ENCODE assay signal across 8 mouse cellular contexts in genomic region chr7:73617910-73618757, GRCm38 (mm10).
DNase-seq lines count a peak whose midpoint lies in the region; ATAC-seq and TF ChIP-seq lines count a peak whose summit lies in the region.

No protein-coding gene starts in this region.

- peak; percentile 95 for ATAC-seq in embryonic facial prominence, embryonic 13.5 days (ENCODE audit: insufficient number of reproducible peaks, insufficient read depth, low FRiP score, low TSS enrichment, low read depth)
- ATAC-seq in limb, embryonic 12.5 days (ENCODE audit: insufficient number of reproducible peaks, insufficient read depth, low FRiP score, low TSS enrichment, low read depth): peak; percentile 95
- ATAC-seq in midbrain, embryonic 14.5 days (ENCODE audit: low FRiP score, low TSS enrichment): peak; percentile 95

- peak overlapping the region; percentile 63 for H3K4me3 ChIP-seq in embryonic facial prominence, embryonic 13.5 days
- H3K4me3 ChIP-seq in heart, adult 2 months: peak overlapping the region; percentile 68
- peak overlapping the region; percentile 62 for H3K4me3 ChIP-seq in limb, embryonic 12.5 days (replicated peaks)
- peak overlapping the region; percentile 66 for H3K4me3 ChIP-seq in midbrain, embryonic 14.5 days (replicated peaks; ENCODE audit: low read depth, low read length)

- no peaks in the 10 kb centered on the region for H3K9me3 ChIP-seq in embryonic facial prominence, embryonic 13.5 days
- no peaks in the 10 kb centered on the region for H3K9me3 ChIP-seq in limb, embryonic 12.5 days
- H3K9me3 ChIP-seq in midbrain, embryonic 14.5 days (ENCODE audit: control insufficient read depth, low read length): no peaks in the 10 kb centered on the region

- H3K79me2 ChIP-seq in heart, adult 2 months (replicated peaks; ENCODE audit: control insufficient read depth, insufficient read depth, low read length): no peaks in the 10 kb centered on the region

- peak; percentile 84 for TF ChIP-seq CTCF in heart, adult 2 months (IDR thresholded peaks at IDR 0.05)

- TF ChIP-seq EP300 in heart, adult 2 months (IDR thresholded peaks at IDR 0.05; ENCODE audit: insufficient read depth, low read depth, low read length): peak; percentile 90

- intact Hi-C loops in heart, adult 2 months (cut with DNase I): loop anchor here (1.0 to 2.0 kb wide), 5 partner anchors 10 to 93 kb away; no protein-coding TSS in a partner anchor

- under 1% methylated on average over 80 of the region's 86 CpGs for WGBS in embryonic facial prominence, embryonic 13.5 days
- under 1% methylated on average over 83 of the region's 86 CpGs for WGBS in heart, adult 2 months
- under 1% methylated on average over 79 of the region's 86 CpGs for WGBS in limb, embryonic 12.5 days
- under 1% methylated on average over 86 of the region's 86 CpGs for WGBS in midbrain, embryonic 14.5 days

- peak overlapping the region; percentile 81 for H3K4me2 ChIP-seq in embryonic facial prominence, embryonic 13.5 days
- peak overlapping the region; percentile 78 for H3K4me2 ChIP-seq in limb, embryonic 12.5 days
- peak overlapping the region; percentile 88 for H3K4me2 ChIP-seq in midbrain, embryonic 14.5 days (ENCODE audit: low read length)

- H3K9ac ChIP-seq in embryonic facial prominence, embryonic 13.5 days: peak overlapping the region; percentile 97
- H3K9ac ChIP-seq in heart, adult 2 months (ENCODE audit: low read depth, low read length): peak overlapping the region; percentile 89
- H3K9ac ChIP-seq in limb, embryonic 12.5 days (replicated peaks): peak overlapping the region; percentile 94
- peak overlapping the region; percentile 96 for H3K9ac ChIP-seq in midbrain, embryonic 14.5 days (replicated peaks; ENCODE audit: low read length)

- H3K27ac ChIP-seq in embryonic facial prominence, embryonic 13.5 days: peak overlapping the region; percentile 100
- H3K27ac ChIP-seq in heart, adult 2 months: peak overlapping the region; percentile 99
- peak overlapping the region; percentile 99 for H3K27ac ChIP-seq in limb, embryonic 12.5 days
- peak overlapping the region; percentile 100 for H3K27ac ChIP-seq in midbrain, embryonic 14.5 days (replicated peaks; ENCODE audit: low read depth, low read length)

- H3K27me3 ChIP-seq in embryonic facial prominence, embryonic 13.5 days: no peaks in the 10 kb centered on the region
- H3K27me3 ChIP-seq in heart, adult 2 months (ENCODE audit: control insufficient read depth, insufficient read depth, low read length): no peaks in the 10 kb centered on the region
- no peaks in the 10 kb centered on the region for H3K27me3 ChIP-seq in limb, embryonic 12.5 days
- no peaks in the 10 kb centered on the region for H3K27me3 ChIP-seq in midbrain, embryonic 14.5 days (ENCODE audit: control insufficient read depth, insufficient read depth, low read length)

- H3K4me1 ChIP-seq in embryonic facial prominence, embryonic 13.5 days: peaks cover 30% of the 10 kb centered on the region
- H3K4me1 ChIP-seq in heart, adult 2 months (ENCODE audit: control insufficient read depth, insufficient read depth, low read length): peaks cover 4% of the 10 kb centered on the region
- peaks cover 34% of the 10 kb centered on the region for H3K4me1 ChIP-seq in limb, embryonic 12.5 days (replicated peaks)
- H3K4me1 ChIP-seq in midbrain, embryonic 14.5 days (ENCODE audit: control insufficient read depth, insufficient read depth, low read length): peaks cover 27% of the 10 kb centered on the region

- H3K36me3 ChIP-seq in embryonic facial prominence, embryonic 13.5 days: no peaks in the 10 kb centered on the region
- peaks cover 5% of the 10 kb centered on the region for H3K36me3 ChIP-seq in heart, adult 2 months (ENCODE audit: control insufficient read depth, insufficient read depth, low read length)
- H3K36me3 ChIP-seq in limb, embryonic 12.5 days: no peaks in the 10 kb centered on the region
- no peaks in the 10 kb centered on the region for H3K36me3 ChIP-seq in midbrain, embryonic 14.5 days (ENCODE audit: control insufficient read depth, insufficient read depth, low read length)

- peak; percentile 98 for TF ChIP-seq POLR2A in heart, adult 2 months (IDR thresholded peaks at IDR 0.05; ENCODE audit: insufficient read depth, low read depth, low read length)

- peak; percentile 97 for DNase-seq in 416B (ENCODE audit: low read depth)
- peak; percentile 99 to 100 for DNase-seq in adrenal gland, postnatal 4 days (ENCODE audit: low spot score in 2 of 2)
- DNase-seq in heart, adult 2 months: peak; percentile 99 to 100
- peak; percentile 97 to 98 for DNase-seq in kidney, adult 8-10 months
- peak; percentile 99 for DNase-seq in midbrain, embryonic 14.5 days
- peak; percentile 99 for DNase-seq in spleen, adult 12 weeks (ENCODE audit: low spot score)

Comparison
In these comparisons a context has a peak if more than half of its experiments do, and no peak if none do; other contexts are left out.
1. Peak in every context shown above with its lines: DNase-seq, ATAC-seq, H3K4me3 ChIP-seq and H3K27ac ChIP-seq.